Mouse (Mus musculus) left cerebral cortex, adult 2 months (tissue): ENCODE measurements around the gene Lst1. TPM values are rescaled to one million over a fixed set of nuclear protein-coding genes. Genes with fewer than 3 reads are reported as not detected.

ENCODE experiments used
- DNase-seq, 2 experiments: peaks; one replicate each; pipeline ENCODE4 v3.0.0; 2021 to 2022; ENCODE audit warnings: low spot score in 2 of 2, mixed read lengths in 1 of 2; ENCODE audit errors: extremely low spot score in 1 of 2
- H3K27ac ChIP-seq: fragments of 200-600 bp; 2 replicates; pipeline ENCODE4 v1.8.1; 2022
- H3K4me3 ChIP-seq: fragments of 200-600 bp; 2 replicates; pipeline ENCODE4 v1.8.1; 2022
- CTCF ChIP-seq: fragments of 200-600 bp; IDR thresholded peaks from 2 replicates; pipeline ENCODE4 v1.8.1; 2022; ENCODE audit warnings: antibody characterized with exemption, mild to moderate bottlenecking, moderate library complexity
- intact Hi-C: fragments of 180-260 bp; cut with DNase I; formaldehyde crosslinking; loops from one replicate; pipeline ENCODE4 v1.15.1; 2025
- total RNA-seq, 2 experiments: library from RNA; stranded (reverse); gene quantifications; 2 replicates each; pipeline ENCODE4 v1.2.3; 2021

Lst1 gene
- total RNA-seq, 2 experiments from 2014 or later: 6.4 to 7.4 TPM

GRCm38 (mm10) chr17:35204494-35205379 lies 16.5 kb upstream of the Lst1 start, which contains the start of gene Lta:
Gene Lta (minus strand): TSS chr17:35205351.
- intact Hi-C loops: no loop called here
- no peak for TF ChIP-seq CTCF
- no peak within 1 kb of the TSS for H3K27ac ChIP-seq
- no peak within 1 kb of the TSS for H3K4me3 ChIP-seq
- no peak for DNase-seq

DNA sequence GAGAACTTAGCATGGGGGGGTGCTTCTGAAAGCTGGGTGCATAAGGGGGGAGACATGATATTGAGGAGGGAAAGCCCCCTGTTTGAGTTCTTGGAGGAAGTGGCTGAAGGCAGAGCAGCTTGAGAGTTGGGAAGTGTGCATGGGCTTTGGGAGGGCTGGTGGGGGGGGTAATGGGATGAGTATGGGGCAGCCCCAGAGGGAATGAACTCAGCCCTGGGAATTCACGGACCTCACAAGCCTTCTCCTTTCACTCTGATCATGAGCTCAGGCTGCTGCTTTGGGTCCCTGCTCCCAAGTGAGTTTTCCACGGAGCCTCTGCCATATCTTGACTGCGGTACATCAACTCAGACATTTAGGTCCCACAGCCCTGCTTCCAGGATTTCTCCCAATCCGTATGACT lies 14.2 kb upstream of the Lst1 start:
- TF ChIP-seq CTCF: no peak
- intact Hi-C loops: no loop called here
- no peak overlapping the region for H3K4me3 ChIP-seq
- no peak for DNase-seq
- no peak overlapping the region for H3K27ac ChIP-seq

GRCm38 (mm10) chr17:35201787-35202186 lies 13.5 kb upstream of the Lst1 start, which contains the start of gene Tnf:
Gene Tnf (minus strand): TSS chr17:35202007.
- no peak for TF ChIP-seq CTCF
- Histone ChIP-seq H3K4me3 (no peak within 1 kb of the TSS), H3K27ac (no peak within 1 kb of the TSS)
- no peak for DNase-seq
- intact Hi-C loops: no loop called here

- H3K27ac ChIP-seq: no peak overlapping the region
- no peak overlapping the region for H3K4me3 ChIP-seq
- intact Hi-C loops: no loop called here
- no peak for TF ChIP-seq CTCF
- DNase-seq: no peak
Observed at GRCm38 (mm10) chr17:35201128-35201527, 12.9 kb upstream of the Lst1 start.

- H3K27ac ChIP-seq: no peak overlapping the region
- H3K4me3 ChIP-seq: no peak overlapping the region
- no peak for TF ChIP-seq CTCF
- DNase-seq: no peak
- intact Hi-C loops: no loop called here
Observed at GRCm38 (mm10) chr17:35200398-35200797, 12.2 kb upstream of the Lst1 start.

GRCm38 (mm10) chr17:35198946-35199345 lies 10.7 kb upstream of the Lst1 start:
- Histone ChIP-seq H3K27ac (no peak overlapping the region), H3K4me3 (no peak overlapping the region)
- no peak for DNase-seq
- intact Hi-C loops: no loop called here
- TF ChIP-seq CTCF: no peak

DNA sequence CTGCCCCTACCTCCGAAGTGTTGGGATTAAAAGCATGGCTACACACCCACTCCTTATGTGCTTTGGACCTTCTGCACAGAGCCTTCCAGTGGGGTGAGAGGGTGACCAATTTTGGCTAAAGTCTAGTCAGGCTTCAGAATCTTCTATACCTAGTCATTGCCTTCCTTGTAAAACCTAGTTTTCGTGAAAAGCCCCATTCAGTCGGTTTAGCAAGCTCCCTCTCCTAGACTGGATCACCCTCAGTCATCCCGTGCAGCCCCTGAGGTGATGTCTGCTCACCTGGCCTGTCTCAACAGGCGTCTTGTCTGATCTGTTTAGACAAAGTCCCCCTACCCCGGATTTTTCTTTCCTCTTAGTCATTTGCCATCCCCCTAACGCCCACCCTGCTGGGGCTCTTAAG lies 9.8 kb upstream of the Lst1 start:
- intact Hi-C loops: no loop called here
- no peak overlapping the region for H3K27ac ChIP-seq
- TF ChIP-seq CTCF: no peak

GRCm38 (mm10) chr17:35197126-35197525 lies 8.9 kb upstream of the Lst1 start:
- DNase-seq: no peak
- TF ChIP-seq CTCF: no peak
- intact Hi-C loops: no loop called here
- Histone ChIP-seq H3K27ac (no peak overlapping the region), H3K4me3 (no peak overlapping the region)

More for the DNA sequence above, 9.8 kb upstream of the Lst1 start:
- H3K4me3 ChIP-seq: no peak overlapping the region
- DNase-seq: no peak

- Histone ChIP-seq H3K27ac (no peak overlapping the region), H3K4me3 (peak overlapping the region; percentile 47)
- TF ChIP-seq CTCF: no peak
- no peak for DNase-seq
- intact Hi-C loops: no loop called here
Observed at GRCm38 (mm10) chr17:35196321-35196641, 8.0 kb upstream of the Lst1 start.

DNA sequence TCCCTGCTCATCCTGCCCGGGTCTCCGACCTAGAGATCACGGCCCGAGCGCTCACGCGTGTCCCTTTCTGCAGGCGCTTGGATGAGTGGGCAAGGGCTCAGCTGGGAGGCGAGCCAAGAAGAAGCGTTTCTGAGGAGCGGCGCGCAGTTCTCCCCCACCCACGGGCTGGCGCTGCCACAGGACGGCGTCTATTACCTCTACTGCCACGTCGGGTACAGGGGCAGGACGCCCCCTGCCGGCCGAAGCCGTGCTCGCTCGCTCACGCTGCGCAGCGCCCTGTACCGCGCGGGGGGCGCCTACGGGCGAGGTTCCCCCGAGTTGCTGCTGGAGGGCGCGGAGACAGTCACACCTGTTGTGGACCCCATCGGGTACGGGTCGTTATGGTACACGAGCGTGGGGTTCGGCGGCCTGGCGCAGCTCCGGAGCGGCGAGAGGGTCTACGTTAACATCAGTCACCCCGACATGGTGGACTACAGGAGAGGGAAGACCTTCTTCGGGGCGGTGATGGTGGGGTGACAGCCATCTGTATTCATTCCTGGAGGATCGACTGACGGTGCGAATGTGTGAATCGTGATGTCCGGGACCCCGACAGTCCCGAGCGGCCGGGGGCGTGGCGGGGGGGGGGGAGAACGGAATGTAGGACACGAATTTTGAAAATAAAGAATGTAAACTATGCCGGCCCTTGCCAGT lies 7.5 kb upstream of the Lst1 start:
- Histone ChIP-seq H3K4me3 (peak overlapping the region; percentile 47), H3K27ac (no peak overlapping the region)
- TF ChIP-seq CTCF: peak; percentile 91
- peak; percentile 78 to 79 for DNase-seq
- intact Hi-C loops: no loop called here

DNA sequence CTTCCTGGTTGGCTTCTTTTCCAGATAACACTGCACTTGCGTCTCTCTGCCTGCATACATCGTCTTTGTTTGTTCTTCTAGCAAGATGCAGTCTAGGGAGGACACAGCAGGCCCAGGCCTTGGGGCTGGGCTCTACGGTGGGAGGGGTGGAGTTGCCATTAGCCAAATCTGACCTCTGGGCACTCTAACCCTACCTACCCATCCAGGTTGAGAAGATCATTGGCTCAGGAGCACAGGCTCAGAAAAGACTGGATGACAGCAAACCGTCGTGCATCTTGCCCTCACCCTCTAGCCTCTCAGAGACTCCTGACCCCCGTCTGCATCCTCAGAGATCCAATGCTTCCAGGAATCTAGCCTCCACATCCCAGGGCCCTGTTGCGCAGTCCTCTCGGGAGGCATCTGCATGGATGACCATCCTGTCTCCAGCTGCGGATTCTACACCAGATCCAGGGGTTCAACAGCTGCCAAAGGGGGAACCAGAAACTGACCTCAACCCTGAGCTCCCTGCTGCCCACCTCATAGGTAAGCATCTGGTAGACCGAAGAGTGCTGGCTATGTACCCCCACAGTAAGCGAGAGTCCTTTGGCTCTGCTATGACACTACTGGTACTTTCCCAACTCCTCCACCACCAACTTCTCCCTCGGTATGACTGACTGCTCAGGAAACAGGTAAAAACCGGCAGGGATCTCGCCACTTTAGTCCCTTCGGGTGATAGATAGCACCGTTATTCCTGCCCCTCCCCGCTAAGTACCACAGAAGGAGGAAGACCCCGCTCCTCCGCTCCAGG lies 6.8 kb upstream of the Lst1 start:
- TF ChIP-seq CTCF: no peak
- intact Hi-C loops: no loop called here
- DNase-seq: no peak
- no peak overlapping the region for H3K27ac ChIP-seq
- H3K4me3 ChIP-seq: peak overlapping the region; percentile 47
